Mouse (Mus musculus) thymus, adult 2 months (tissue): ENCODE data around the gene Snx15. TPM values are rescaled to one million over a fixed set of nuclear protein-coding genes. Genes with fewer than 3 reads are reported as not detected.
A peak's percentile ranks its signal among the peaks of the same experiment; 100 is the strongest.
"Not testable (repeated sequence)": the region's sequence is repeated elsewhere in the genome, so short reads cannot be mapped to it uniquely, and the experiment has no call there.

ENCODE experiments used
- DNase-seq: peaks from one replicate; pipeline ENCODE4 v3.0.0; 2021
- H3K27ac ChIP-seq: fragments of 200-500 bp; 2 replicates; pipeline ENCODE4 v1.5.1; 2012; ENCODE audit warnings: low read length, control low read depth; ENCODE audit not compliant: control insufficient read depth, insufficient read depth
- H3K27me3 ChIP-seq: fragments of 200-500 bp; 2 replicates; pipeline ENCODE4 v1.6.1; 2012; ENCODE audit warnings: mild to moderate bottlenecking, low read length, moderate library complexity, mixed read lengths; ENCODE audit not compliant: control insufficient read depth, insufficient read depth
- H3K36me3 ChIP-seq: fragments of 200-500 bp; 2 replicates; pipeline ENCODE4 v1.6.1; 2012; ENCODE audit warnings: mild to moderate bottlenecking, low read length, moderate library complexity; ENCODE audit not compliant: control insufficient read depth, insufficient read depth
- H3K4me1 ChIP-seq: fragments of 200-500 bp; replicated peaks from 2 replicates; pipeline ENCODE4 v1.6.1; 2012; ENCODE audit warnings: low read length; ENCODE audit not compliant: control insufficient read depth, insufficient read depth
- H3K4me3 ChIP-seq: fragments of 200-500 bp; 2 replicates; pipeline ENCODE4 v1.5.1; 2012; ENCODE audit warnings: mild to moderate bottlenecking, low read length, control low read depth, moderate library complexity; ENCODE audit not compliant: control insufficient read depth, insufficient read depth
- CTCF ChIP-seq: fragments of 200-500 bp; IDR thresholded peaks from 2 replicates; pipeline ENCODE4 v1.5.1; 2012; ENCODE audit warnings: mild to moderate bottlenecking, control low read depth, low read length, moderate library complexity, borderline replicate concordance; ENCODE audit not compliant: control insufficient read depth, poor library complexity, insufficient read depth; ENCODE audit errors: extremely low read depth
- POLR2A ChIP-seq: fragments of 200-500 bp; IDR thresholded peaks from 2 replicates; pipeline ENCODE4 v1.6.1; 2012; ENCODE audit warnings: mild to moderate bottlenecking, low read length, control low read depth, moderate library complexity; ENCODE audit not compliant: control insufficient read depth, poor library complexity, insufficient read depth; ENCODE audit errors: extremely low read depth
- whole genome bisulfite sequencing: fragments of 180-500 bp; shearing (Covaris S2); methylation state at CpG from one replicate; pipeline ENCODE4 v1.1.7; 2018; 5-methylcytosine and 5-hydroxymethylcytosine counted together
- polyA plus RNA-seq: library from polyadenylated mRNA; depleted of rRNA; stranded (reverse); fragments of >200 nt; gene quantifications from 2 replicates; pipeline ENCODE4 v1.2.3, GENCODE M21; 2012

The Snx15 gene
- polyA plus RNA-seq, 1 experiment = 86.2 TPM

DNA sequence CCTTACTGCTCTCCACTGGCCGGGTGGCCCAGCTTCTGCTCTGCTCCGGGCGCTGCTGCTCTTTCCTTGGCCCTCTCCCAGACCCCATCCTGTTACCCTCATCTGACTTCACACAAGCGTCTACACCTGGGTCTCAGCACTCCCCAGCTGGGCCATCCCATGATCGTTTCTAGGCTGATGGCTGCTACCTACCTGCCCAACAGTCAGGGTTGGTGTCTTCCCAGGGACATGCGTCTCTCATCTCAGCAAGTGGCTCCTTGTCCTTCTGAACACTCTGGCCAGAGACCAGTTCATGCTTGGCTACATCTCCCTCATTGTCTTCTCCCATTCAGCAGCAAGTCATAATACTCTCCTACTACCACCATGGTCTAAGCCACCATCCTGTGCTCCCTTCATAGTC lies 11.6 kb upstream of the Snx15 start:
- 83% methylated on average over 6 of the region's 6 CpGs for WGBS
- H3K4me3 ChIP-seq = no peak overlapping the region

GRCm38 (mm10) chr19:6136397-6136796 lies 8.3 kb upstream of the Snx15 start:
- 98% methylated on average over 3 of the region's 3 CpGs for WGBS
- H3K27me3 ChIP-seq = no peaks in the 10 kb centered on the region
- H3K36me3 ChIP-seq = no peaks in the 10 kb centered on the region
- H3K27ac ChIP-seq = no peak overlapping the region
- TF ChIP-seq CTCF (no peak), POLR2A (no peak)
- peaks cover 16% of the 10 kb centered on the region for H3K4me1 ChIP-seq
- DNase-seq = no peak
- no peak overlapping the region for H3K4me3 ChIP-seq

More for the DNA sequence above, 11.6 kb upstream of the Snx15 start:
- DNase-seq = no peak
- no peaks in the 10 kb centered on the region for H3K36me3 ChIP-seq
- no peaks in the 10 kb centered on the region for H3K27me3 ChIP-seq
- TF ChIP-seq CTCF (no peak), POLR2A (no peak)
- peaks cover 16% of the 10 kb centered on the region for H3K4me1 ChIP-seq
- no peak overlapping the region for H3K27ac ChIP-seq

DNA sequence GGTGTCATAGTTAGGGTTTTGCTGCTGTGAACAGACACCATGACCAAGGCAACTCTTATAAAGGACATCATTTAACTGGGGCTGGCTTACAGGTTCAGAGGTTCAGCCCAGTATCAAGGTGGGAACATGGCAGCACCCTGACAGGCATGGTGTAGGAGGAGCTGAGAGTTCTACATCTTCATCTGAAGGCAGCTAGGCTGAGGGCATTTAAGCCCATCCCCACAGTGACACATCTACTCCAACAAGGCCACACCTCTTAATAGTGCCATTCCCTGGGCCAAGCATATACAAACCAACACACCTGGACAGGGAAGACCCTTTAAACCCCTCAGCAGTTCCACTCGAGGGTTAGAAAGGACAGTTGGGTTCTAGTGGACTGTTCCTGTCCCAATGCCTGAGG lies 5.1 kb upstream of the Snx15 start:
- H3K27ac ChIP-seq, H3K4me1 ChIP-seq, H3K27me3 ChIP-seq, H3K36me3 ChIP-seq, H3K4me3 ChIP-seq, DNase-seq: not testable (repeated sequence)
- 75% methylated on average over 1 of the region's 1 CpGs for WGBS

GRCm38 (mm10) chr19:6132171-6132827 lies 4.2 kb upstream of the Snx15 start:
- TF ChIP-seq CTCF = no peak
- WGBS = 91% methylated on average over 7 of the region's 7 CpGs
- no peak for DNase-seq
- Histone ChIP-seq H3K4me3 (no peak overlapping the region), H3K36me3 (no peaks in the 10 kb centered on the region), H3K27me3 (no peaks in the 10 kb centered on the region), H3K4me1 (peaks cover 3% of the 10 kb centered on the region), H3K27ac (no peak overlapping the region)

GRCm38 (mm10) chr19:6130414-6131128 lies 2.5 kb upstream of the Snx15 start:
- DNase-seq, H3K27ac ChIP-seq, H3K36me3 ChIP-seq, H3K4me3 ChIP-seq, H3K4me1 ChIP-seq, H3K27me3 ChIP-seq: not testable (repeated sequence)
- 90% methylated on average over 7 of the region's 7 CpGs for WGBS

DNA sequence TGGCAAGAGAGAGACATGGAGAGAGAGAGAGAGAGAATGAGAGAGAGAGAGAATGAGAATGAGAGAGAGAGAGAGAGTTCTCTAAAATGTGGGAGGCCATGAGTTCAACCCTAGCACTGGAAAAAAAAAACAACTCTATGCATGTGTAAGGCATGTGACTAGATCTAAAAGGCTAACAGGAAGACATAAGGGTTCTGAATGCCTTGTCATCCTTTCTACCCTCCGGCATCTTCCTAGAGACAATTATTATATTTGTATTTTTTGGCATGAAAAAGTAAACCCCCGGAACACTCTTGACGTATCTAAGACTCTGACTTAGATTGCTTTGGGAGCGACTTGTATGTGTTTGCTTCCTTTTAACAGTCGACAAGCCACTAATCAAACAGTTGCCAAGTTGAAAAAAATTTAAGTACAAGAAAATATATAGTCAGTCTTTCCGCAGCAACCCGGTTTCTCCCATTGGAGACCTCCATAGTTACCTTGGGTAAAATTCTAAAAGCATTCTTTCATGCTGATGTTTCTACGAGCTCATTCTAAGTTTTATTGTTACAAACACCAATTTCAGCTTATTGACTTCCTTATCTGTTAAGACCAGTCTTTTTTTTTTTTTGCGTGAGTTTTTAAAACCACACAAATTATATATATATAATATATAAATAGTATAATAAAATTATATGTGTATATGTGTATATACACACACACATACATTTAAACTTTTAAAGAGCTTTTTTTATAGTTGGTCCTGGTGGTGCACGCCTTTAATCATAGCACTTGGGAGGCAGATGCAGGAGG lies 1.1 kb downstream of the Snx15 start:
- Histone ChIP-seq H3K27me3 (no peaks in the 10 kb centered on the region), H3K4me3 (peak overlapping the region; percentile 63; the same call in 1 of the 2 replicates), H3K27ac (peak overlapping the region; percentile 89; the same call in 1 of the 2 replicates), H3K4me1 (peaks cover 3% of the 10 kb centered on the region), H3K36me3 (no peaks in the 10 kb centered on the region)
- no peak for DNase-seq
- WGBS = 68% methylated on average over 10 of the region's 10 CpGs
- TF ChIP-seq POLR2A = no peak

DNA sequence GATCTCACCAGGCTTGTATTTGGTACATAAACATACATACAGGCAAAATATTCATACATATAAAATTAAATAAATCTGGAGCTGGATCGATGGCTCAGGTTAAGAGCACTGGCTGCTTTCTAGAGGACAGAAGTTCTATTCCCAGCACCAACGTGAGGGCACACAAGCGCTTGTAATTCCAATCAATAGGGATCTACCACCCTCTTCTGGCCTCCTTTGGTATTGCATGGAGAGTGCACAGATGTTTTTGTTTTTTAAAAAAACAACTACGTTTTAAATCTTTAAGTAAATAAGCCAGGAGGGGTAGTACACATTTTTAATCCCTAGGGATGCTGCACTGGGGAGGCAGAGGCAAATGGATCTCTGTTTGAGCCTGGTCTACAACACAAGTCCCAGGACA lies 1.8 kb downstream of the Snx15 start:
- WGBS = 34% methylated on average over 4 of the region's 4 CpGs
- no peak overlapping the region for H3K27ac ChIP-seq
- no peak for TF ChIP-seq CTCF
- no peak for TF ChIP-seq POLR2A
- peak; percentile 65 for DNase-seq
- peaks cover 3% of the 10 kb centered on the region for H3K4me1 ChIP-seq
- no peaks in the 10 kb centered on the region for H3K36me3 ChIP-seq
- no peaks in the 10 kb centered on the region for H3K27me3 ChIP-seq
- no peak overlapping the region for H3K4me3 ChIP-seq
